Mouse (Mus musculus) erythroblast, embryonic 14.5 days (primary cell): Measurements from ENCODE around the gene Tm9sf2.
A peak's percentile ranks its signal among the peaks of the same experiment; 100 is the strongest.

ENCODE experiments used
- GATA1 ChIP-seq: IDR thresholded peaks from 2 replicates; pipeline ENCODE4 v1.6.1; 2012; ENCODE audit warnings: low read length, inconsistent platforms, mixed read lengths
- TAL1 ChIP-seq: IDR thresholded peaks from 3 replicates; pipeline ENCODE4 v1.6.1; 2012; ENCODE audit warnings: low read length, inconsistent platforms, mixed read lengths

- 0 out of 2 replicates have a peak, but pooled peaks have one; percentile 27 for TF ChIP-seq GATA1
- TF ChIP-seq TAL1: no peak
These were observed 77.1 kb downstream of the Tm9sf2 start for GRCm38 (mm10) chr14:122183974-122184373.
